Mouse (Mus musculus): ENCODE data around the gene Sh3pxd2a. TPM values are rescaled to one million over a fixed set of nuclear protein-coding genes. Genes with fewer than 3 reads are reported as not detected.

The Sh3pxd2a gene
- polyA plus RNA-seq, 1 experiment from 2014 or later = 8.7 TPM

- ATAC-seq (ENCODE audit: low FRiP score, low TSS enrichment) = peak; percentile 21; the same call in 1 of the 2 replicates
- H3K4me3 ChIP-seq (ENCODE audit: low read length) = peak overlapping the region; percentile 25; the same call in 1 of the 2 replicates
- H3K4me2 ChIP-seq (replicated peaks; ENCODE audit: low read depth, low read length) = peak overlapping the region; percentile 31
- H3K4me1 ChIP-seq (ENCODE audit: control insufficient read depth, insufficient read depth, low read length) = peaks cover 22% of the 10 kb centered on the region
- peaks cover 5% of the 10 kb centered on the region; the same call in 1 of the 2 replicates for H3K36me3 ChIP-seq (ENCODE audit: control insufficient read depth, insufficient read depth, low read length)
- peak overlapping the region; percentile 45; the same call in 1 of the 2 replicates for H3K9ac ChIP-seq (ENCODE audit: low read depth, low read length)
- H3K9me3 ChIP-seq (ENCODE audit: control insufficient read depth, low read length) = no peaks in the 10 kb centered on the region
- WGBS = 46% methylated on average over 15 of the region's 15 CpGs
- H3K27me3 ChIP-seq (ENCODE audit: control insufficient read depth, insufficient read depth, low read length) = no peaks in the 10 kb centered on the region
- peak overlapping the region; percentile 83 for H3K27ac ChIP-seq (ENCODE audit: low read depth, low read length)
Observed at GRCm38 (mm10) chr19:47359166-47359931, 104.9 kb downstream of the Sh3pxd2a start.

GRCm38 (mm10) chr19:47357297-47357696 lies 106.9 kb downstream of the Sh3pxd2a start:
- Histone ChIP-seq H3K9me3 (ENCODE audit: control insufficient read depth, low read length) (peaks cover 3% of the 10 kb centered on the region; the same call in 1 of the 2 replicates), H3K27me3 (ENCODE audit: control insufficient read depth, insufficient read depth, low read length) (no peaks in the 10 kb centered on the region), H3K9ac (ENCODE audit: low read depth, low read length) (no peak overlapping the region), H3K4me2 (replicated peaks; ENCODE audit: low read depth, low read length) (no peak overlapping the region), H3K36me3 (ENCODE audit: control insufficient read depth, insufficient read depth, low read length) (no peaks in the 10 kb centered on the region; the same call in 1 of the 2 replicates), H3K4me3 (ENCODE audit: low read length) (no peak overlapping the region), H3K4me1 (ENCODE audit: control insufficient read depth, insufficient read depth, low read length) (peaks cover 12% of the 10 kb centered on the region; the same call in 1 of the 2 replicates), H3K27ac (ENCODE audit: low read depth, low read length) (no peak overlapping the region)
- WGBS = 72% methylated on average over 3 of the region's 3 CpGs
- no peak for ATAC-seq (ENCODE audit: low FRiP score, low TSS enrichment)

- H3K27ac ChIP-seq (ENCODE audit: low read depth, low read length) = no peak overlapping the region
- H3K4me2 ChIP-seq (replicated peaks; ENCODE audit: low read depth, low read length) = no peak overlapping the region
- peaks cover 3% of the 10 kb centered on the region; the same call in 1 of the 2 replicates for H3K9me3 ChIP-seq (ENCODE audit: control insufficient read depth, low read length)
- H3K4me1 ChIP-seq (ENCODE audit: control insufficient read depth, insufficient read depth, low read length) = peaks cover 12% of the 10 kb centered on the region; the same call in 1 of the 2 replicates
- H3K9ac ChIP-seq (ENCODE audit: low read depth, low read length) = no peak overlapping the region
- no peaks in the 10 kb centered on the region for H3K36me3 ChIP-seq (ENCODE audit: control insufficient read depth, insufficient read depth, low read length)
- peak; percentile 65; the same call in 1 of the 2 replicates for ATAC-seq (ENCODE audit: low FRiP score, low TSS enrichment)
- H3K4me3 ChIP-seq (ENCODE audit: low read length) = no peak overlapping the region
- H3K27me3 ChIP-seq (ENCODE audit: control insufficient read depth, insufficient read depth, low read length) = no peaks in the 10 kb centered on the region
- WGBS = 7% methylated on average over 4 of the region's 6 CpGs
Observed at GRCm38 (mm10) chr19:47356188-47356857, 107.9 kb downstream of the Sh3pxd2a start.

- Histone ChIP-seq H3K4me3 (ENCODE audit: low read length) (no peak overlapping the region), H3K9me3 (ENCODE audit: control insufficient read depth, low read length) (peaks cover 3% of the 10 kb centered on the region; the same call in 1 of the 2 replicates), H3K4me2 (replicated peaks; ENCODE audit: low read depth, low read length) (no peak overlapping the region), H3K36me3 (ENCODE audit: control insufficient read depth, insufficient read depth, low read length) (no peaks in the 10 kb centered on the region), H3K4me1 (ENCODE audit: control insufficient read depth, insufficient read depth, low read length) (peaks cover 8% of the 10 kb centered on the region; the same call in 1 of the 2 replicates), H3K27me3 (ENCODE audit: control insufficient read depth, insufficient read depth, low read length) (no peaks in the 10 kb centered on the region), H3K27ac (ENCODE audit: low read depth, low read length) (no peak overlapping the region), H3K9ac (ENCODE audit: low read depth, low read length) (no peak overlapping the region)
- WGBS = 91% methylated on average over 8 of the region's 8 CpGs
- ATAC-seq (ENCODE audit: low FRiP score, low TSS enrichment) = no peak
Observed at GRCm38 (mm10) chr19:47354456-47354855, 109.7 kb downstream of the Sh3pxd2a start.

- Histone ChIP-seq H3K9me3 (ENCODE audit: control insufficient read depth, low read length) (peaks cover 3% of the 10 kb centered on the region; the same call in 1 of the 2 replicates), H3K9ac (ENCODE audit: low read depth, low read length) (no peak overlapping the region), H3K27ac (ENCODE audit: low read depth, low read length) (no peak overlapping the region), H3K27me3 (ENCODE audit: control insufficient read depth, insufficient read depth, low read length) (peaks cover under 1% of the 10 kb centered on the region; the same call in 1 of the 2 replicates), H3K4me3 (ENCODE audit: low read length) (no peak overlapping the region), H3K4me1 (ENCODE audit: control insufficient read depth, insufficient read depth, low read length) (no peaks in the 10 kb centered on the region; the same call in 1 of the 2 replicates), H3K36me3 (ENCODE audit: control insufficient read depth, insufficient read depth, low read length) (no peaks in the 10 kb centered on the region), H3K4me2 (replicated peaks; ENCODE audit: low read depth, low read length) (no peak overlapping the region)
- ATAC-seq (ENCODE audit: low FRiP score, low TSS enrichment) = no peak
- 77% methylated on average over 8 of the region's 8 CpGs for WGBS
Observed at GRCm38 (mm10) chr19:47349043-47349442, 115.2 kb downstream of the Sh3pxd2a start.

- Histone ChIP-seq H3K4me3 (ENCODE audit: low read length) (no peak overlapping the region), H3K27ac (ENCODE audit: low read depth, low read length) (no peak overlapping the region), H3K9me3 (ENCODE audit: control insufficient read depth, low read length) (no peaks in the 10 kb centered on the region), H3K4me2 (replicated peaks; ENCODE audit: low read depth, low read length) (no peak overlapping the region), H3K36me3 (ENCODE audit: control insufficient read depth, insufficient read depth, low read length) (no peaks in the 10 kb centered on the region), H3K4me1 (ENCODE audit: control insufficient read depth, insufficient read depth, low read length) (no peaks in the 10 kb centered on the region; the same call in 1 of the 2 replicates), H3K9ac (ENCODE audit: low read depth, low read length) (no peak overlapping the region), H3K27me3 (ENCODE audit: control insufficient read depth, insufficient read depth, low read length) (peaks cover 6% of the 10 kb centered on the region; the same call in 1 of the 2 replicates)
- WGBS = 86% methylated on average over 14 of the region's 14 CpGs
- no peak for ATAC-seq (ENCODE audit: low FRiP score, low TSS enrichment)
Observed at GRCm38 (mm10) chr19:47348395-47349016, 115.7 kb downstream of the Sh3pxd2a start.

- Histone ChIP-seq H3K9ac (ENCODE audit: low read depth, low read length) (no peak overlapping the region), H3K4me3 (ENCODE audit: low read length) (no peak overlapping the region), H3K4me2 (replicated peaks; ENCODE audit: low read depth, low read length) (no peak overlapping the region), H3K9me3 (ENCODE audit: control insufficient read depth, low read length) (no peaks in the 10 kb centered on the region), H3K36me3 (ENCODE audit: control insufficient read depth, insufficient read depth, low read length) (no peaks in the 10 kb centered on the region), H3K4me1 (ENCODE audit: control insufficient read depth, insufficient read depth, low read length) (peaks cover 7% of the 10 kb centered on the region; the same call in 1 of the 2 replicates), H3K27ac (ENCODE audit: low read depth, low read length) (no peak overlapping the region), H3K27me3 (ENCODE audit: control insufficient read depth, insufficient read depth, low read length) (peaks cover 9% of the 10 kb centered on the region; the same call in 1 of the 2 replicates)
- 70% methylated on average over 7 of the region's 7 CpGs for WGBS
- ATAC-seq (ENCODE audit: low FRiP score, low TSS enrichment) = no peak
Observed at GRCm38 (mm10) chr19:47347021-47347643, 117.1 kb downstream of the Sh3pxd2a start.

GRCm38 (mm10) chr19:47346606-47347005 lies 117.6 kb downstream of the Sh3pxd2a start:
- 39% methylated on average over 8 of the region's 8 CpGs for WGBS
- Histone ChIP-seq H3K4me3 (ENCODE audit: low read length) (no peak overlapping the region), H3K4me1 (ENCODE audit: control insufficient read depth, insufficient read depth, low read length) (peaks cover 7% of the 10 kb centered on the region; the same call in 1 of the 2 replicates), H3K27ac (ENCODE audit: low read depth, low read length) (no peak overlapping the region), H3K9ac (ENCODE audit: low read depth, low read length) (no peak overlapping the region), H3K36me3 (ENCODE audit: control insufficient read depth, insufficient read depth, low read length) (no peaks in the 10 kb centered on the region), H3K4me2 (replicated peaks; ENCODE audit: low read depth, low read length) (no peak overlapping the region), H3K9me3 (ENCODE audit: control insufficient read depth, low read length) (no peaks in the 10 kb centered on the region), H3K27me3 (ENCODE audit: control insufficient read depth, insufficient read depth, low read length) (peaks cover 9% of the 10 kb centered on the region; the same call in 1 of the 2 replicates)
- ATAC-seq (ENCODE audit: low FRiP score, low TSS enrichment) = no peak
